Mouse (Mus musculus) urinary bladder, postnatal 10 days (tissue): ENCODE data around the gene Gstz1.
A peak's percentile ranks its signal among the peaks of the same experiment; 100 is the strongest.
"Not testable (repeated sequence)": the region's sequence is repeated elsewhere in the genome, so short reads cannot be mapped to it uniquely, and the experiment has no call there.

Source experiments
- DNase-seq: peaks from one replicate; pipeline ENCODE4 v3.0.0; 2022; ENCODE audit warnings: low spot score

Gstz1 gene

DNA sequence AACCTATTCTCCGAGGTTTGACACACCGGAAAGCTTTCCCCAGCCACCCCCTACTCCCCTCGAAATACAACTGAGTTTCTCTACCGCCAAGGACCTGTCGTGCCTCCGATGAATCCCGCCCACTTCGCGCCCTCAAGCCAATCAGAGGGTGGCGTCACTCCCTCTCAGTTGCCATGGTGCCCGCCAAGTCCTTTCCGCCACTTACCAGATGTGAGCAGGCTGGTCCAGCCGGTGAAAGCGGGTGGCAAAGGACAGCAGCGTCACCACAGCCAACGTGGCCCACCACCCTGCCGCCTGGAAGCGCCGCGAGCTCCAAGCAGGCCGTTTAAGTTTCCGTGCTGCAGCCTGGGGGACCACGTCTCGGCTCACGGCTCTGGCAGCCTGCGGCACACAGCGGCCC is at the start of gene Gstz1:
Gstz1 (plus strand) TSS at position 200 of the 400 bp plus-strand sequence.
- DNase-seq, result peak; percentile 63

DNA sequence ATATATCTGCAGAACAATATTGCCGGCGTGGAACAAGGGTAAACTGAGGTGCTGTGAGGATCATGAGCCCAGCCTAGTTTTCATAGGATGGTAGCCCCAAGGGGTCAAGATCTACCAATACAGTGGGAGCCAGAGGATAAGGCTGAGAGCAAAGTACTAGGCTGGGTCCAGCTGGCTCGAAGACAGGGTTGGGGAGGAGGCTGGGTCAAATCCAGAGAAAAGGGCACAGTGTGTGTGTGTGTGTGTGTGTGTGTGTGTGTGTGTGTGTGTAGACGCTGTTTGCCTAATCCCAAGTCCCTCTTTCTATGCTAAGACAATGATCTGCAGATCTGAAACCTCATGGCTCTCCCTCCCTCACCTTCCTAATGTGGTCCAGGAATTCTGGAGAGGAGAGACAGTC is 46.6 kb upstream of the Gstz1 start:
- no peak for DNase-seq

DNA sequence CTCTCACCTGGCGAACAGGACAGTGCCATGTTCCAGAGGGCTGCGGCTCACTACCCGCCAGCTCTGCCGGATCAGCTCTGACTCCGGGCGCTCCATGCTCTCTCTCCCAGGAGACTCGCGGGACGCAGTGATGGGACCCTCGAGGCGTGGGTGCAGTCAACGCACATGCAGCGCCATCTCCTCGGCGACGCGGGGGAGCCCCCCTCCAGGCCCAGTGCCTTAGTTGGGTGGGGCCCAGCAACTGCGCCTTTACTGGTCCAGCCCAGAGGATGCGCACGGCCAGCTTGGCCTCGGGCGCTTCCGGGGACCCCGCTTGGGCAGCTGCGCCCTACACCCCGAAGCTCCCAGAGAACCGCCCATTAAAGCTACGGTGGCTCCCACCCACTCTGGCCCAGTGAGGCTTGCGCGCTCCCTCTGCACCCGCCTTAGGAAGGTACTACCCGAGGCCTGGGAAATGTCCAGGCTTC is 44.8 kb upstream of the Gstz1 start, which contains the start of gene Ngb:
Ngb (minus strand) TSS at position 375 of the 467 bp plus-strand sequence.
- DNase-seq, result no peak

DNA sequence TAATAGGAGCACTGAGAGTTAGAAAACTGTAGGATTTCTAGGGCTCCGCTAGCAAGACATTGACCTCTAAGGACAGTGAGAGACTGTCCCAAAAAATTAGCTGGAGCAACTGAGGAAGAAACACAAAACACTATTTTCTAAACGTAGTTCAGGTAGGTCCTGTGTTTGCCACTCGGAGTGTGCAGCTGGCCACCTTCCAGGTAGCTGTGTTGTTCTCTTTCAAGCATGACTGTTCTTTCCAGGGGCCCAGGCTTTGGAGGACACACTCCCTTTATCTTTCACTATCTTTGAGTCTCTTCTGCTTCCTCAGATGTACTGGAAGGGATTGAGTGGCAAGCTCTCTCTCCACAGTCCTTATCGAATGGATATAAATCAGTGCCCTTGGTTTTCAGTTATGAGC is 43.5 kb upstream of the Gstz1 start:
- no peak for DNase-seq

DNA sequence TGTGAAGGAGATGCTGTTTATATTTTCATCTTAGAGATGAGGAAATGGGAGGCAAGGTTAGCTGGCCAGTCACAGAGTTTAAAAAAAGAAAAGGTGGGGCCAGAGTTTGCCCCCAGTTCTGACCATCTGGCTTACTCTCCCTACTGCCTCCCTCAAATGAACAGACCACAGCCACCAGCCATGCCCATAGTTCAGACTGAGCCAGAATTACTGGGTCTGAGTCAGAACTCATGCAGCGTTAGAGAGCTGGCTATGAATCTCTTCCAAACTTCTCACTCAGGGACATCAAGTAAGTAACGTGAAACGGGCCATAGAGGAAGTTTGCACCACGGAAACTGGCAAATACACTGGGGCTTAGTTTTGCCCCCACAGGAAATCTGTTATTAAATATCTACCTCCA is 42.2 kb upstream of the Gstz1 start:
- no peak for DNase-seq

DNA sequence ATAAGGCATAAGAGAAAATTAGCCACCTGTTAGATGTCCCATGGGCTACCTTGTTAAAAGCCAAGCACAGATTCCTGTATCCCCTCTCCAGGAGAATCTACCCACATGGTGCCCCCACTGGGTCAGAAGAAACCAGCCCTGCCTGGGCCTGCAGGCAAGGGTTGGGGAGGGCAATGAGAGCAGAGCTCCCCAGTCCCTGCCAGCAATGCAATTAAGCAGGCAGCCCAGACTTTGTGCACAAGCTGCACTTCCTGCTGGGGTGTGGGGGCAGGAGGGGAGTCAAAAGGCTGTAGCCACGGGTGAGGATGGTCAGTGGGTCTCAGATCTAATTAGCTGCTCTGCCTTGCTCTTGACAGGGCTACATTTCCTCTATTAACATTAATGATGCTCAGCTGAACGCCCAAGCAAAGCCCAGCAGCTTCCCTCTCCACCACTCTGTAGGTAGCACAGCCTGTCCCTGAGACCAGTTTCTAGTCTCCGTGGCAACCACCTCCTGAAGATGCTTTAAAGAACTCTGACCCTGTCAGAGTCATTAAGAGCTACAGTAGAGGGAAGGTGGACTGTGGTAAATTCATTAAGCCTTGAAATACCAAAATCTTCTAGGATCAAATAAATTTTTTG is 39.5 kb upstream of the Gstz1 start:
- no peak for DNase-seq

DNA sequence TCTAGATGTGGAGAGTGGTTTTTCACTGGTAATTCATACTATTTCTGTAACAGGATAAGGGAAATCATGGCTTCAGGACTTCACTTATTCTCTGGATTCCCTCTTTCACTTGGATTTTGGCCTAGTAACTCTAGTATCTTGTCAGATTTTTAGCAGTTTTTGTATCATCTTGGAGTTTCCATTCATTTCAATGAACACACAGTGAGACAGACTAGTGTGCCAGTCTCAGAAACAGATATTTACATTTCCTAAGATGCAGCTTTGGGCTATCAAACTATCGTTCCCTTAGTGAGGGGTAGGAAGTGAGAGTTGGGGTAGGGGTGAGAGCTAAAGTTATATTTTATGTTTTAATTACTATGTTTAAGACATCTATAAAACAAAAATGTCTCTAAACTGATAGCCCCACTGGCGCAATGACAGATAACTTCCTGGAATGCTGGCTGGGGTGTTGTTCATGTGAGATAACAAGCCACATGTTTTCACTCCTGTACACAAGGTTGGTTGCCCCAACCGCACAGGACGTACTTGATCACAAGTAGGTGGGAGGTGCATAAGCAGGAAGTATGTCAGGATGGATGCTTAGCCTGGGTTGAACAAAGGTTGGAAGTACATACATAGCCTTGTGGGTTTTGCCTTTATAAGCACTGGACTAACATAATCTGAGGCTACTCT is 24.9 kb upstream of the Gstz1 start:
- no peak for DNase-seq

DNA sequence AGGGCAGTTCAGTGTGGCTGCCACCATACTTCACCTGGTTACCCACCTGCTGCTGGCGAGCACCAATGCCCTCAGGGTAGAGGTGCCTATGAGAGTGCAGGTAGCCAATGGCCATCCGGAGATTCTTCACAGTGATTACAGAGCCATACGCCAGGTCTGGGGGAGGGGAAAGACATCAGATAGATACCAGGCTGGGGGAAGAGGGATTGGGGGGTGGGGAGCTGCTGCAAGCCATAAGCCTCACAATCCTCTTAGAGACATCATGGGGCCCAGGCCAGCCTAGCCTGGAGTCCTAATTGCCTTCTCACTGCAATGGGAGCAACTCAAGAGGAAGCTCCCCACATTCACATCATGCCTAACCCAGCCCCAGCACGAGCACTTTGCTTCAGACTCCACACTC is 19.7 kb upstream of the Gstz1 start:
- no peak for DNase-seq

DNA sequence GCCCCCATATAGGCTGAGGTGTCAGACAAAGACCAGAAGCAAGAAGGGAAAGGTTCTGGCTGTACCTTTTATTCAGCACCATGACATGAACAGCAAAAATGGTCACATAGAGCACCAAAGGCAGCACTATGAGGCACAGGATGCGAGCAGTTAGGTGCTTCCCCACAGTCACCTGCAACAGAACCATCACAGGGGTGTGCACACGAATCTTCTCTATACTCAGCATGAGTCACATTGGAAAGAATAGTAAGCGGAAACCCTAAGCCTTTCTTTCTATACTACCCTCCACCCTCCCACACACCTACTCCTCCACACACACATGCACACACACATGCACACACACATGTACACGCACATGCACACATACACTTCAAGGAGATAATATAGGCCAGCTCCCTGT is 16.7 kb upstream of the Gstz1 start:
- DNase-seq, result no peak

DNA sequence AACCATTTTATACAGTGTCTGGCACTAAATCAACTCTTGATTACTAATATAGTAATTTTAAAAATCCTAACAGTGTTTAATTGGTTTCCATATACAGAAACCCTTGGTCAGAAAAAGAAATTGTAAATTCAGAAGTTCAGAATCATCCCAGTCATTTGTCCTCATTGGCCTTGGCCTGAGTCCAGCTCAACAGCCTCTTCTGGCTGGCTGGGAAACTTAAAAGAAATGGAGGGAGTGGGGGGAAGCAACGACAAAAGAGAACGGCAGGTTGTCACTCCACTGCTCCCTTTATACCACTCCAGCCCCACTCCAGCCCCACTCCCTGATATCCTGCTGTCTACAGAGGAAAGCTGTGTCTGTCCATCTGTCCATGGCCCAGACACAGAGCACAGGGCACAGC is 15.8 kb upstream of the Gstz1 start:
- DNase-seq, result no peak

DNA sequence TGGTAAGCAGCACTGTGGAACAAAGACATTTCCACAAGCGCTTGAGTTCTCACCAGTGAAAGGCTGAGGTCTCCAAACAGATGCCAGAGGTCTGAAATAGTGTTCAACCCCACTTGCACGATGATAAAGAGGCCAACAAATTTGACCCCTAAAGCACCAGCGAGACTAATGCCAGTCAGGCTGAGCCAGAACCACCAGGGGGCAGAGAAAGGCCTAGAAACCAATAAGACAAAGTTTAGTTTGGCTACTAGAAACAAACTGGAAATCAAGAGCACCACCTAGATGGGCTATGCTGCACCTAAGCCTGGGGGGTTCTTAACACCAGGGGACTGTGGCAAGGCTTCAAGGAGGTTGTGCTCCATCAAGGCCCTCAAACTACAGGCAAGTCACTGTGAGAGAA is 15.3 kb upstream of the Gstz1 start:
- DNase-seq, result no peak

DNA sequence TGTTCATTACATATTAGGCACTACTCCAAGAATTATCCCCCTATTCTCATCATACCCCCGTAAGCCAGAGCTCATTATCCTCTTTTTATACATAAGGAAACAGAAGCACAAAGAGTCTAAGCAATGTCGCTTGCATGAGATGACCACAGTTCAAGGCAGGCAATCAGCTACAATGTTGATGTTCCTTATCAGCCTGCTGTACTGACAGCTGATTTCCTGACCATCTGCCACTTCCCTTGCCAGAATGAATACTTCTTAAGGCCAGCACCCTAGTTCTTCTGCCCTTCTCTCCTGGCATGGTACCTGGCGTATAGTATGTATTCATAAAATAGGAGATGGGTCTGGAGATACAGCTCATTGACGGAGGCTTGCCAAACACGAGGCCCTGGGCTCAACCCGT is 14.8 kb upstream of the Gstz1 start:
- DNase-seq, result no peak

DNA sequence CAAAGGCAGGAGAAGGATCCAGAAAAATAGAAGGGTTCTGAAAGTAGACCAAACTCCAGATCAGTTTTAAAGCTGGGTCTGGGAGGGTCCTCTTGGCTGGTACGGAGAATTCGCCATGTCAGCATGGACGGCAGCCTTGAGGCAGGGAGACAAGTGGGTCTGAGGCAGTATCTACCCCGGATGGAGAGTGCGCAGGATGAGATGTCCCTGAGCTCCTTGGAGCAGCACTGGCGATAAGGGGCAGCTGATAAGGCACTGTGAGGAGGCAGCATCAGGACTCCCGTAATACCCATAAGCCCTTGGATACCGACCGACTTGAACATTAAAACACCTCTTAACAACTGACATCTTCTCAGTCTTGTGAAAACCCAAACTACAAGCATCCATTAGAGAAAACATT is 14.2 kb upstream of the Gstz1 start:
- DNase-seq, result no peak

DNA sequence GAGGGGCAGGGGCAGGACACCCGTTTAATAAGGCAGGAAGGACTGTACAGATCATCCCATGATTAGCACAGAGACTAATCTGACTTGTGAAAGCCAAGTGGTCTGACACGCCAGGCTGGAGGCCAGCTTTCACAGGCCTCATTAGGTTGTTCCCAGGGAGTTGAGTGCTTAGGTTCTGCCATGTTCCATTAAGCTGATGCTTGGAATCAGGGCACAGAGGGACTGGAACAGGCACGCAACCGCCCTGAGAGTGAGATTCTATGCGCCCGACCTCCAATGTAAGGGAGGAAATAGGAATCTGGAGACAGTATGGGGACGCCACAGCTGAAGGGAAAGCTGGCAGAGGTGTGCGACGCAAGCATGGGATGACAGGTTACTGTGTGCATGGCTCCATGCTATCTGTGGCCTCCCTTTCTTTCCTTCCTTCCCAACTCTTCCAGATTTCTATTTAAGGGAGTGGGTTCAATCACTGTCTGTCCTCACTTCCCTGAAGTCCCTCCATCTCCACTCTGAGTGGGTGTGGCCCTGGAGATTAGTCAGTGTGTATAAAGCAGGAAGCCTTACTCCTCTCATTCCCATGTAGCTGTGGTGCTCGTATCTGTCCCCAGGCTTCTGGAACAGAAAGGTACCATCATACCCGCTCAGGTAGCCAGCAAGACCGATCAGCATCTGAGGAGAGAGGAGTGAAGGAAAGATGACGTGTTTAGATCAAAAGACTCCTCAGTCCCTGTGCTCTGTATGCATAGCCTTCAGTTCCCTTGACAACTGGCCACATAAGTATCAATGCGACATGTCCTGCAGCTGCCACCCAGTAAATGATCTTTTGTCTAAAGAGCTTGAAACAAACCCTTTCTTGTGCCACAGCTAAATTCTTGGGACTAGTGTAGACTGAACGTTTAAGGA is 9.3 kb upstream of the Gstz1 start:
- no peak for DNase-seq

DNA sequence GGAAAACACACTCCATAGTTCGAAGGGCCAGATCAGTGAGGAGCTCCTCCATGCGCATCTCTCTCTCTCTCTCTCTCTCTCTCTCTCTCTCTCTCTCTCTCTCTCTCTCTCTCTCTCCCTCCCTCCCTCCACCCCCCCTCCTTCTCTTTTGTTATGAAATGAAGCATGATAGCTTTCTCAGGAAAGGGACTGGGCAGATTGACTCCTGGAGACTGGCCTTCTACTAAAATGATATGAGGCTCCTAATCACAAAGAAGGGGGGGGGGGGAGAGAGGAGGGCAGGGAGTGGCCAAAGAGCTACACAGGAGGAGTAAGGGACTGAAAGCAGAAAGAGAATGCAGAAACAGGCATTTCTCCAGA is 8.6 kb upstream of the Gstz1 start:
- DNase-seq, result no peak

DNA sequence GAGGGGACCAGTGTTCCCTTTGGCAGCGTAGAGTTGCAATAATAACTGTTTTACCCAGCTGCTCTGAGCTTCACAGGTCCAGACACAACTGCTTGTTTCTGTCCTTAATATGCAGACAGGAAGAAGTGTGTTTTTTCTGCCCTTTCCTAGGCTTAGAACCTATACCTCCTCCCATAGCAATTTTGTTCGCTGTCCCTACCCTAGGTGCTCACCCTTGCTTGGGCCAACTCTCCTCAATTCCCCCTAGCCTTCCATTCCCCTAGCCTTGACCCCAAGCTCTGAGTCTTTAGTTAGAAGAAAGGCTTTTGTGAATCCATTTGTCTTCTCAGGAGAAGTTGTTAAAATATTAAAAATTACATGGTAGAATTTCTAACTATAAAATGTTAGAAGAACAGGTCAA is 8.2 kb upstream of the Gstz1 start:
- no peak for DNase-seq

DNA sequence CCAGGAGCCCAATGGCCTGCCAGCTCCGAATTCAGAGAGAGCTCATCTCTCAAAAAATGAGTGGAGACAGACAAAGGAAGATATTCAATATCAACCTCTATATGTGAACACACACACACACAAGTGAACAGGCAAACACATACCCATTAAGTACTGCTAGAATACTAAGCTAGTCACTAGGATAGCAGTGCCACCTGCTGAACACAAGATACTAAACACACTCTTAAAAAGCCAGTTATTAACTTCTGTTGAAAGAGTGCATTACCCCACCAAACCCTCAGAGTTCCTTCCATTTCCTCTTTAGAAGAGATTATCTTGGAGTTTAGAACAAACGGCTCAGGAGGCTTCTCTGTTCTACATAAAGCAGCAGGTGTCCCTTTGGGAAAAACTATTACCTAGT is 4.8 kb upstream of the Gstz1 start:
- no peak for DNase-seq

DNA sequence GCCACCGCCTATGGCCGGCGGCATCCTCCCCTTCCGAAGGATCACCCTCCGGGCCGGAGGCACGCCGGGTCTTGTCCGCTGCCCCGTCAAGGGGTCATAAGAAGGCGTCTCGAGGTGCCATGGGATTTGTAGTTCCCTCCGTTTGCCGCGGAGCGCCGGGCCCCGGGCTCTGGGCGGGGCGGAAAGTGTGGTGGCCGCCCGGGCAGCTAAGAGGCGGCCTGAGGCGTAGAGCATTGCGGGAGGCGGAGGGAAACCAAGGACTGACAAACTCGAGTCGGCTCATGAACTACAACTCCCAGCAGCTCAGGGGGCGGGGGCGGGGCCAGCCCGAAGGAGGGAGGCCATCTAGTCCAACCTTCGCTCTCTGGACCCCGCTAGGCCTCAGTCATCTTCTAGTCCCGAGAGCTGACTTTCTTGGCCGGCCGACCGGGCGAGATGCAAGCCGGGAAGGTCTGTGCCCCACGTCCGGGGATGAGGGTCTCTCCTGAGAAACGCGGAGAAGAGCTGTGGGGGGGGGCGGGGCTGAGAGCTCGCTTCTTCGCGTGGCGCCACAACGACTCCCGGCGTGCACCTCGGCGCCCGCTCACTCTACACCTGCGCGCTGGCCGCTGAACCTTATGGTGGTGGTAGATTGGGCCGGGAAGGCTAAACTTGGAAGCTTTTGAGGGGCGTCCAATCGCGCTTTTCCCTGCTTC is 577 bp downstream of the Gstz1 start, which contains the start of gene Pomt2:
Pomt2 (minus strand) TSS at position 574 of the 695 bp plus-strand sequence.
- peak; percentile 68 for DNase-seq

DNA sequence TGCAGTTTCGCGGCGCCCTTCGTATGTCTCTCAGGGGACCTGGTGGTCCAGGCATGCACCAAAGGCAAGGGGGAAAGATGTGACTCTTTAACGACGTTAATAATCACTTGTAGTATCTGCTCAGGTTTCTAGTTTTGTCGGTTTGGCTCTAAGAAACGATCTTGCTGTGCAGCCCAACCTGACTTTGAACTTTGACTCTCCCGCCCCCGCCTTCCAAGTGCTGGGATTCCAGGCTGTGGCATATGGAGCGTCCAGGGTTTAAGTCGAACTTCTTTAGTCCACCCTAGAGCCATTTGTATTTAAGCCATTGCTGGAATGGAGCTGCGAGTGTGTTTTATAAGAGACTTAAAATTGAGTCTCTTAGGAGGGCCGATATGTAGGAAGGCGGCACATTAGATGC is 1.2 kb downstream of the Gstz1 start:
- no peak for DNase-seq

DNA sequence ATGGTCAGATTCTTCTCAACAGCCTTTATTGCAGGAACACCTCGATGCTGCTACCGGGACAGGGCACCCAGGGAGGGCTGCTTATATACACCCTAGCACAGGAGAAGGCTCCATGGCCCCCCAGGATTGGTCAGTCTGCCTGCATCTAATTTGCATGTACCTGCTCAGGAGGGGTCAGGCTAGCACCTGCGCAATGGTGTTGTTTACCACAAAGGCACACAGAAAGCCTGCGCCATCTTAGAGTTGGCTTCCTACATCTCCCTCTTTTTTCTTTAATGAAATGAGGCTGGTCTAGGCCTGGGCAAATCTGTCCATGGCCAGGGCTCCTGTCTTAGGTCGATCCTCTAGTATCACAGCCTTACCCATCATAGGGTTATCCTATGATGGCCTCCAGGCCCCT is 2.5 kb downstream of the Gstz1 start:
- no peak for DNase-seq

DNA sequence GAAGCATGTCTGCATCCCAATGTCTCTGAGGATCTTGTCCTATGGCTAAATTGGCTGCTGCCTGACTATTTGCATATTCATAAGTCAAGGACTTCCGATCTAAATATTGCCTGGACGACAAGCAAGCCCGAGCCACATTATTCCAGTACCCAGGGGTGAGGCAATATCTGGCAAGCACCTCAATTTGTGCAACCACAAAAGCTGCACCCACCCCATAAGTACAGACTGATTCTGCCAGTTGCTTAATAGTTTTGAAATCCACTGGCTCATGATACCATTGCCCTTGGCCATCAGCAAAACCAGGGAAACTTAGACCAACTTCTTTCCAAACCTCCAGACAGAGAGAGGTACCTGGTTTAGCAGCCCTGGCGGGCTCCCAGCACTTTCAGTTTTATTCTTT is 7.5 kb downstream of the Gstz1 start:
- not testable (repeated sequence) for DNase-seq

DNA sequence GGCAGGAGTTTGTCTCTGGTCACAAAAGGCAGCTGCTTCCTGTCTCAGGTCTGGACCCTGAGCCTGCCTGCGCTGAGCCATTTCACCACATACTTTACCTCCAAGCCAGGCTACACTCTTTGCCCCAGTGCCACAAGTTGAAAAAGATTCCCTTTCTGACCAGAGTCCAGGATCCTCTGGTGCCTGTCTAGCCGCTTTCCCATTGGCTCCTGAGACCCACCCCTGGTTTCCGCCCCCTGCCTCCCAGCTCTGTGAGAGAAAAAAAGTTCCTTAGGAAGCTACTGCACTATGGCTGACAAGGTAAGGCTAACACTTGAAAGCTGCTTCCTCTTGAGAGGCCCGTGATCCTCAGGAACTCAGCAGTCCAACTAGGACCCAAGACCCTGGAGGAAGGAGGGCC is 10.4 kb downstream of the Gstz1 start:
- DNase-seq, result no peak
